Mouse (Mus musculus) 3134 (cell line): Measurements from ENCODE around the gene Stoml1.
A peak's percentile ranks its signal among the peaks of the same experiment; 100 is the strongest.

Source experiments
- DNase-seq: peaks from one replicate; pipeline ENCODE4 v3.0.0-alpha.2; 2011; ENCODE audit warnings: low spot score; ENCODE audit not compliant: insufficient read length; ENCODE audit errors: extremely low read depth

The Stoml1 gene

GRCm38 (mm10) chr9:58253033-58253804, at the start of gene Stoml1:
Gene Stoml1, plus strand, starts transcription at chr9:58253164.
- DNase-seq: peak; percentile 98

DNA sequence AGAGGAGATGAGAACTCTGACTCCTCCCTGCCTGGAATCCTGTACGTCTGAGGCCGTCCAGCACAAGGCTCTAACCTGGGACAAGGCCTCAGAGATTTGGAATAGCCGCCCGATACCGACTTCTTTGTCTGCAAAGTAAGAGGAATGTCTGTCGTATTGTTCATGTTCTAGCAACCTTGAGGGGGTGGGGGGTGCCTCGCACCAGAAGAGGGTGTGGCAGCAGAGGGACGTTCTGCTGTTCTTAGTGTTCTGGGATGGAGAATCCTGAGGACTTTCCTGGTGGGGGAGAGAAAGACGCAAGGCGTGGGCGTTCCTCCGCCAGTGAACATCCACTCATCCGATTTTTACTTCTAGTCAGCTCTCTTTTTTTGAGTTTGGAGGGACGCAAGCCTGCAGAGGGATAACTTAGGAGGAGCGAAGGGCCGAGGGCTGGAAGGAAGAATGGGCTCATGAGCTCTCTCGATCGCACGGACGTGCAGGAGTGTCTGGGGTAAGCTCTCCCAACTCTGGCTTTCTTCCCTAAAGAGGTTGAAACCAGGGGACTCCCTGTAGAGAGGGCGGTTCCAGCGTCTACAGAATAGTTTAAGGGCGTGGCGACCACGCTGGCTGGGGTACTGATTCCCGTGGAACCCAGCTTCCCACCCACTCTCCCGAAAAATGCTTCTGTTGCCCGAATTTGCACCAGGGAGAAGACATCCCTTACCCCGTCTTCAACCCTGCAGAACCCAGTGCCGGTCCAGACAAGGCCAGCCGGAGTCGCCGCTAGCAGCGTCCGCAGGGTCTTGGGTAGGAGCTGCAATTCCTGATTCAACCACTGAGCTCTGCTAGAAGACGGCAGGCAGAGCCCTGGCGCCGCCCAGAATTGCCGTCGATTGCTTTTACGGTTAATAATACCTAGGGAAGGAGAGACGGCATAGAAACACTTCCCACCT, 49.2 kb upstream of the Stoml1 start, which contains the start of the genes Islr and Islr2:
Gene Islr (minus strand): TSS at position 791 of the 932 bp plus-strand sequence.
Gene Islr2 (minus strand): TSS at position 804 of the 932 bp plus-strand sequence.
- no peak for DNase-seq

- peak; percentile 70 for DNase-seq
Measured at GRCm38 (mm10) chr9:58204448-58205000, 48.4 kb upstream of the Stoml1 start.

- DNase-seq: no peak
Measured at GRCm38 (mm10) chr9:58206013-58206412, 47.0 kb upstream of the Stoml1 start.

DNA sequence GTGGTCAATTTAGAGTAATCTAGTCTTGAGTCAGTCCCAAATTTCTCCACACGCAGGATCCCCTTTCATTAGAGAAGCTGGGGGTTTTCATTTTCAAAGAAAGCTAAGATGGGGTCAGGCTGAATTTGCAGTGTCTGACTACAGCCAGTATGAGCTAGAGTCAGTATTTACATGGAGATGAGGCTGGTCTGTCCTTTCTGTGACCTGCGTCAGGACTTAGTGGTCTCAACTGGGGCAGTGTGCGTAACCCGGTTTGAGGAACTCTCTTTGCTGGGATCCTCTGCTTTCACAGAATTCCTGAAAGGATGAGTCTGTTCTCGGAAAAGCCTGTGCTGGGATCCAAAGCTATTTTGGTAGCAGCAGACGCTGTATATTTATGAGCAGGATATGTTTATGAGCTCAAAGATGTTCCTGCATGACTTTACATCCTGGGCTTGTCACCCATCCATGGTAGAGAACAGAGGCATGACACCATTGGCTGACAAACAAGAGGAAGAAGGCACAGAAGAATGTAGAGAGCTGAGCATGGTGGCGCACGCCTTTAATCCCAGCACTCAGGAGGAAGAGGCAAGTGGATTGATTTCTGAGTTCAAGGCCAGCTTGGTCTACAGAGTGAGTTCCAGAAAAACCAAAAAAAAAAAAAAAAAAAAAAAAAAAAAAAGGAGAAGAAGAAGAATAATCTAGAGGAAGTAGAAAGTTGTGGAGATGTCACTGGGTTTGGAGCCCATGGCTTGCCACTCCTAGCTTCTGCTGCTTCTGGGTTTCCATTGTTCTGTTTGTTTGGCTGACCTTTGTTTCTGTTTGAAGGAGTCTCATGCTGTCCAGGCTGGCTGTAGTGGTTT, 43.3 kb upstream of the Stoml1 start:
- DNase-seq: no peak

- no peak for DNase-seq
Measured at GRCm38 (mm10) chr9:58210304-58210627, 42.7 kb upstream of the Stoml1 start.

DNA sequence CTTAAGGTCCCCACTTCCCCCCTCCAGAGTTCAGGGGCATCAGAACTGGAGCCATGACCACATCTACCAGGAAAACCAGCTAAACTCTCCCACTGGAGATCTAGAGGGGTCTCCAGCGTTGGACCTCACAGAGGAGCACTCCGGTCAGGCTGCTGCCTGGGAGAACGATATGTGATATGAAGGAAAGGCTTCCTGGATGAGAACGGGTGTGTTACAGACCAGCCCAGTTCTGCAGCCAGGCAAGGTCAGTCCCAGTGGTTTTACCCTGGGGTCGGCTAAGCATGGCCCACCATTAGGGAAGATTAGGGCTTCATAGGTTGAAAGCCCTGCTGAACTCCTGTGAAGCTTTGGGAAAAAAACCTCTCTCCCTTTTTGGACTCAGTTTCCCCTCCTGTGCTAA, 39.6 kb upstream of the Stoml1 start:
- no peak for DNase-seq

DNA sequence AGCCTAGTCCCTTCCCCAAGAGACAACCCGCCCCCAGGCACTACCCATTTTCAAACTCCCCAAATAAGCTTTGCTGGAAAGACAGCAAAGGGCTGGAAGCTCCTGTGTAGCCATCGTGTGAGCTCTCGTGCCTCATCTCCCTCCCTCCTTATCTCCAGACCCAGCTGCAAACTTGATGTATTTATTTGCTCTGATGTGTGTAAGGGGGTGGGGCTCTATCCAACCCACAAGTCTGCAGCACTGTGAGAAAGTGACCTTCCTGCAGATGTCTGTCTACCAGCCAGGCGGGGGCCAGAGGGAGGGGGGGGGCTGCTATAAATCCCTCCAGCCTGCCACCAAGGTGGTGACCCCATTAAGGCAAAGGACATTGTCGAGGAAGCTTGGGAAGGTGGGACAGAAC, 39.1 kb upstream of the Stoml1 start:
- DNase-seq: no peak

- DNase-seq: peak; percentile 60
Measured at GRCm38 (mm10) chr9:58214519-58215180, 38.3 kb upstream of the Stoml1 start.

DNA sequence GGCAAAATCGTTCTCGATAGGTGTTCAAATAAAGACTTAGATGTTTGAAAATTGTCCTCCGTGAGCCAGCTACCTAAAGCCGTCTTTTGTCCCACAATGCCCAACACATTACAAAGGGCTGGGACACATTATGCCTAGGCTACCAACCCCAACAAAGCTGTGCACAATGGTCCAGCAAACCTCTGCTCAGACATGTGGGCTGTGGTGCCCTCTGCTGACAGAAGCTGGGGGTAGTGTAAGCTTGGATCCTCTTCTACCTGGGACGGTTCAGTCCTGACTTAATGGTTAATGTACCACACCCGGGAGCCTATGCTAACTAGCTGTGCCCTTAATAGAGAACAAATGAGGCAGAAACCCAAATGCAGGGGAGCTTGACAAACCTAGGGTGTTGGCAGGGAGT, 36.6 kb upstream of the Stoml1 start:
- DNase-seq: no peak

DNA sequence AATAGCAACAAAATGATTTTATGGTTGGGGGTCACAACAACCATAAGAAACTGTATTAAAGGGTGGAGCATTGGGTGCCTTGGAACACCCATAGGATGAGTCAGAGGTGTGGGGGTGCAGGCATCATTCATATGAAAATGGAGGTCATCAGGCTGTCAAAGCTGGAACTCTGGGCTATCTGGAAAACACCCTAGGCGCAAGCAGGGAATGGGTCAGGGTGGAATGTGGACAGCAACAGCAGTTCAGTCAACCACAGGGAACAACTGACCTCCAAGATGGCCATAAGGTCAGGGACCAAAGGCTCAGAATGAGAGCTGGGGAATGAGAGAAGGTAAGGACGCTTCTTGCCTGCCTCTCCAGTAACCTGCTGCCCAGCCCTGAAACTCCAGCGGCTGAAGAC, 34.4 kb upstream of the Stoml1 start:
- no peak for DNase-seq

- DNase-seq: no peak
Measured at GRCm38 (mm10) chr9:58220218-58220903, 32.6 kb upstream of the Stoml1 start.

DNA sequence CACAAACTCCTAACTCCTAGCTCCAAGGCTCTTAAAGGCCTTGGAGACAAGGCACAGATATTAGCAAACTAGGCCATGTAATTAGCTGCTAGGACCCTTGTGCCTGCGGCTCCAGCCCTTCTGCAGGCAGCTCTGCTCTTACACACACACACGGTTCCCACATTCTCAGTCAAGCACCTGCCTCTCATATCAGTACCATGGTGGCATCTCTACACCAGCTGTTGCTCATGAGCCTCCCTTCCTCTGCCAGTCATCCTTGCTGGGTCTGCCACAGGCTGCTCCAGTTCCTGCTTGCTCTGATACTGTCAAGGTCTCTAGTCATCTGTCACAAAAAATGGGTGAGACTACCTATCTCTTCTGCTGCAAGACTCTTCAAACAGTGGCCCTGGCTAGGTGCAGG, 28.6 kb upstream of the Stoml1 start:
- DNase-seq: no peak

GRCm38 (mm10) chr9:58225915-58226913, 26.8 kb upstream of the Stoml1 start:
- DNase-seq: no peak

GRCm38 (mm10) chr9:58228777-58229466, 24.0 kb upstream of the Stoml1 start:
- DNase-seq: no peak

DNA sequence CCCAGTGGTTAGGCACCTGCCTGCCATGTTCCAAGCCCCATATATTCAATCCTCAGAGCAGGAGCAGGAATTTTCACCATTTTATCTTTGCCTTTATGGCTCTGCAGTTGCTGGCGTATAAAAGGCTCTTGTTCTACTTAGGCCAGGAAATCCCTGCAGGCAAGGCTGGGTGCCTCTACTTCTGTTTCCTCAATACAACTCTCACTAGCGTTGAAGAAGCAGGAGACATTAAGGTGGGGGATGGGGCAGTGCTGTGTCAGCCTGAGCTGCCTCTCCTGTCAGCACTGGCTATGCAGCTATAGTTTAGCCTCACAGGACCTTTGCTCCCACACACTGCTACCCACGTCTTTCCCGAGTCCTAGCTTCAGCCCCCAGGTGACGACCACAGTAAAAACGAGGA, 21.2 kb upstream of the Stoml1 start:
- no peak for DNase-seq

DNA sequence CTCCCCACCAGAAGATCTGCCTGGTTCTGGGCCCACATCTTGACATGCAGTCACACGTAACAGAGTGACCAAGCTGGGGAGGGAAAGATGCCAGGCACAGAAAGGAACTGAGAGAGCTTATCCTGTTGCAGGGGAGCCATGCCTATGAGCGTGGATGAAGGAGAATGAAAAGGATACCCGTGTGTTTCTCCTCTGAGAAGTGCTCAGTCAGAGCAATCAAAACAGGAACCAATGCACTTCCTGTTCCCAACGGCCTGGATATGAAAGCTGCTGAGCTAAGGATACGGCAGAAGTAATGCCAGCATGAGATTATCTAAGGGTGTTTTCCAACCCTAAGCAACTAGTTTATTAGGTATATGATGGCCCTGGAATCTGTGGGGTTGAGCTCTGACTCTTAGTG, 20.6 kb upstream of the Stoml1 start:
- DNase-seq: no peak
